Mouse (Mus musculus) cerebellum, adult 2 months (tissue): Measurements from ENCODE around the gene Gstm6.

Experiments used
- CTCF ChIP-seq: fragments of 200-500 bp; IDR thresholded peaks from 2 replicates; pipeline ENCODE4 v1.5.1; 2011; ENCODE audit warnings: low read depth, mild to moderate bottlenecking, control low read depth, low read length, moderate library complexity, borderline replicate concordance; ENCODE audit not compliant: insufficient read depth
- POLR2A ChIP-seq: fragments of 200-500 bp; IDR thresholded peaks from 2 replicates; pipeline ENCODE4 v1.6.1; 2011; ENCODE audit warnings: low read length, control low read depth, borderline replicate concordance; ENCODE audit not compliant: insufficient read depth

DNA sequence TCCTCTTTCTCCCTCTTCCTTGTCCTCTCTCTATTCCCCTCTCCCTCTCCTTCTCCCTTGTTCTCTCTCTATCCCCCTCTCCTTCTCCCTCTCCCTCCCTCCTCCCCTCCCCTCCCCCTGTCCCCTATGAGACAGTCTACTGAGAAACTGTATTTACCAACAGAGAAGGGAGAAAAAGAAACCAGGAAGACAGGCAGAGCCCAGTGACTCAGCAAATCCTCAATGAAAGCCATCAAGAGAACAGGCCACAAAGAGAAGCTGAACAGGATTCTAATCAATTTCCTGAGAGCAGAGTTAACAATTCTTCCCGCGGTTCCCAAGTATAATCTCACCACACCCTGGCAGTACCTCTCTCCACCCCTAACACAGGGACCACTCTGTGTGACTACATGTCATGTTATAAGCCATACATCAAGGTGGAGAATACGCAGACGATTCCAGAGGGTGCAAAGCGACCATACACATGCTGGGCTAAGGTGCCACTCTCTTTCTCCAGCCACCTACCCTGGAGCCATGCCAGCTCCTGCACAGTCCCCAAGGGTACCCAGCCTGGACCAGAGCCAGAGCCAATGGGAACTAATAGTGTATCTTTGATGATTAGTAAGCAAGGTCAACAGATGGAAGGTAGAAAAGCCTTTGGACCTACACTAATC is 21.2 kb upstream of the Gstm6 start:
- no peak for TF ChIP-seq CTCF
- no peak for TF ChIP-seq POLR2A
